Mouse (Mus musculus): ENCODE data around the gene Gm6309. TPM values are rescaled to one million over a fixed set of nuclear protein-coding genes. Genes with fewer than 3 reads are reported as not detected.

Gene Gm6309
- total RNA-seq, 2 experiments from 2014 or later = not detected

Other genes starting within 250 kb of the Gm6309 start
- gene Cyp3a25, start 161.1 kb downstream of the Gm6309 start, total RNA-seq (2014; fragmentation: Nextera tagmentation) = not detected in 2 replicates
- not detected in 2 replicates for gene Cyp3a25, start 161.1 kb downstream of the Gm6309 start, total RNA-seq (2017)
- gene Cyp3a59, start 91.5 kb downstream of the Gm6309 start, total RNA-seq (2014; fragmentation: Nextera tagmentation) = not detected in 2 replicates
- not detected in 2 replicates for gene Cyp3a59, start 91.5 kb downstream of the Gm6309 start, total RNA-seq (2017)
- gene Gm5565, start 10.2 kb downstream of the Gm6309 start, total RNA-seq (2014; fragmentation: Nextera tagmentation) = not detected in 2 replicates
- not detected in 2 replicates for gene Gm5565, start 10.2 kb downstream of the Gm6309 start, total RNA-seq (2017)
- not detected in 2 replicates for gene 1700001J03Rik, start 14.6 kb upstream of the Gm6309 start, total RNA-seq (2014; fragmentation: Nextera tagmentation)
- not detected in 2 replicates for gene 1700001J03Rik, start 14.6 kb upstream of the Gm6309 start, total RNA-seq (2017)
- gene Rnf6, start 50.8 kb upstream of the Gm6309 start, total RNA-seq (2014; fragmentation: Nextera tagmentation) = 14.0 and 15.1 TPM in 2 replicates
- gene Rnf6, start 50.8 kb upstream of the Gm6309 start, total RNA-seq (2017) = 25.2 and 34.4 TPM in 2 replicates
- 60.4 and 70.3 TPM in 2 replicates for gene Cdk8, start 60.5 kb upstream of the Gm6309 start, total RNA-seq (2014; fragmentation: Nextera tagmentation)
- gene Cdk8, start 60.5 kb upstream of the Gm6309 start, total RNA-seq (2017) = 51.7 and 60.3 TPM in 2 replicates
- not detected in 2 replicates for gene Wasf3, start 214.3 kb upstream of the Gm6309 start, total RNA-seq (2014; fragmentation: Nextera tagmentation)
- gene Wasf3, start 214.3 kb upstream of the Gm6309 start, total RNA-seq (2017) = not detected in 2 replicates

Data from megakaryocyte-erythroid progenitor cell, adult 5-6 weeks (primary cell).